Mouse (Mus musculus) midbrain, embryonic 11.5 days (tissue): ENCODE results near the gene Naa11. TPM values are rescaled to one million over a fixed set of nuclear protein-coding genes. Genes with fewer than 3 reads are reported as not detected.

Experiments
- polyA plus RNA-seq: library from polyadenylated mRNA; unstranded; fragments of >200 nt; fragmentation: Nextera tagmentation; extraction: Ambion mirVana; gene quantifications from 2 replicates; pipeline ENCODE4 v1.2.1, GENCODE M21; 2014

Gene Naa11
- polyA plus RNA-seq, 1 experiment from 2014 or later = not detected

Other genes starting within 250 kb of the Naa11 start
- not detected in 2 replicates for gene Gk2, start 64.6 kb upstream of the Naa11 start, polyA plus RNA-seq